Mouse (Mus musculus): ENCODE results near the gene Dnmt3a. TPM values are rescaled to one million over a fixed set of nuclear protein-coding genes. Genes with fewer than 3 reads are reported as not detected.

Dnmt3a gene
- polyA plus RNA-seq, 1 experiment from 2014 or later: 60.3 TPM

DNA sequence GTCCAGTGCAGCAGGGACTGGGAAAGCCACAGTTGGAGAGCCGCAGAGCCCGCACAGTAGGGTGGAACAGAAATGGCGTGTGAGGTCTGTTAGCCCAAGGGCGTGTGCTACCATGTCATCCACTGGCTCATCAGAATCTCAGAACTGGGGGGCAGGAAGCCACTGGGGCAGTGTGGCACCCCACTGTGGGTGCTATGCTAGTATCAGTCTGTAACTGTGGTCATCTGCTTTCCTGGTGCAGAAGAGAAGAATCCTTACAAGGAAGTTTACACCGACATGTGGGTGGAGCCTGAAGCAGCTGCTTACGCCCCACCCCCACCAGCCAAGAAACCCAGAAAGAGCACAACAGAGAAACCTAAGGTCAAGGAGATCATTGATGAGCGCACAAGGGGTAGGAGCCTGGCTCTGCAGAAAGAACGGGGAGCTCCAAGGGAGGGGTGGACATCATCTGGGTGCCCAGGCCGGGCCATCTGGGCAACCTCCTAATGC is 91.3 kb downstream of the Dnmt3a start:
- Histone ChIP-seq H3K4me2 (replicated peaks; ENCODE audit: low read depth, low read length) (no peak overlapping the region), H3K27ac (ENCODE audit: low read length) (no peak overlapping the region), H3K4me1 (ENCODE audit: insufficient read depth, low read depth, low read length) (peaks cover 11% of the 10 kb centered on the region), H3K9ac (replicated peaks; ENCODE audit: low read depth) (no peak overlapping the region), H3K27me3 (replicated peaks; ENCODE audit: insufficient read depth, low read length) (no peaks in the 10 kb centered on the region), H3K36me3 (ENCODE audit: insufficient read depth, low read length) (peaks cover 44% of the 10 kb centered on the region), H3K9me3 (ENCODE audit: low read length) (no peaks in the 10 kb centered on the region), H3K4me3 (ENCODE audit: low read depth, low read length) (no peak overlapping the region)
- 90% methylated on average over 9 of the region's 9 CpGs for WGBS
- TF ChIP-seq CTCF (IDR thresholded peaks at IDR 0.05): no peak
- no peak for TF ChIP-seq EP300 (IDR thresholded peaks at IDR 0.05)
- DNase-seq (ENCODE audit: low spot score): no peak
- no peak for ATAC-seq

DNA sequence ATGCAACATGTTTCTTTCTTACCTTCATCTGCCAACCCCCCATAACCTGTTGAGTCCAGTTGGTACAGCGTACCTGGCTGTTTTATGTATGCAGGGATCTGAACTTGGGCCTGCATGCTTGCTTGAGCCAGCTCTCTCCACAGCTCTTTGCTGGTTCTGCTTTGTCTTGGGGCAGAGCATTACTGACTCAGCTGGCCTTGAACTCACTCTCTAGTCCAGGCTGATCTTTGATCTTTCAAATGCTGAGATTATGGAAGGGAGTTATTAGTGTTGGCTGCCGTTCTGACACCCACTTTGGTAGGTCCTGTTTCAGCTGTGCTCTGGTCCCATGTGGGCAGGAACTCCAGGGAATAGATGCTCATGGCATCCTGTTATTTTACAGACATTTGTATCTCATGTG is 93.0 kb downstream of the Dnmt3a start:
- WGBS: 98% methylated on average over 2 of the region's 2 CpGs
- H3K36me3 ChIP-seq (ENCODE audit: insufficient read depth, low read length): peaks cover 53% of the 10 kb centered on the region
- TF ChIP-seq CTCF (IDR thresholded peaks at IDR 0.05) (no peak), EP300 (IDR thresholded peaks at IDR 0.05) (no peak)
- H3K9ac ChIP-seq (replicated peaks; ENCODE audit: low read depth): no peak overlapping the region
- no peak overlapping the region for H3K4me2 ChIP-seq (replicated peaks; ENCODE audit: low read depth, low read length)
- no peak overlapping the region for H3K27ac ChIP-seq (ENCODE audit: low read length)
- no peak overlapping the region for H3K4me3 ChIP-seq (ENCODE audit: low read depth, low read length)
- H3K4me1 ChIP-seq (ENCODE audit: insufficient read depth, low read depth, low read length): no peaks in the 10 kb centered on the region
- no peaks in the 10 kb centered on the region for H3K27me3 ChIP-seq (replicated peaks; ENCODE audit: insufficient read depth, low read length)
- H3K9me3 ChIP-seq (ENCODE audit: low read length): no peaks in the 10 kb centered on the region
- DNase-seq (ENCODE audit: low spot score) (no peak), ATAC-seq (no peak)

DNA sequence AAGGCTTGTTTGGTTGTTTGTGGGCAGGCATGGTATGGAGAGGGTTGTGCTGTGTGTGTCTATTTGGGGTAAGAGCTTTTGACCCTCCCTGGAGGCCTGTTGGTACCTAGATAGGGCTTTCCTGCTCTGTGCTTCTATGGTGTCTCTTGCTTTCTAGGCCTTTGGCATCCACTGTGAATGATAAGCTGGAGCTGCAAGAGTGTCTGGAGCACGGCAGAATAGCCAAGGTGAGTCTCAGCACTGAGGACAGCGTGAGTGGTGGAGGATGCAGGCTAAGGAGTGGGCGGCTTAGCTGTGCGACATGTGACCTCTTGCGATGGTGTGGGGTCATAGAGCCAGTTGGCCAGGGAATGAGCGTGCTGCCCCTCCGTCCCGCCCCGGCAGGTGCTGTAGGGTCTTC is 99.6 kb downstream of the Dnmt3a start:
- ATAC-seq (no peak), DNase-seq (ENCODE audit: low spot score) (no peak)
- TF ChIP-seq CTCF (IDR thresholded peaks at IDR 0.05) (no peak), EP300 (IDR thresholded peaks at IDR 0.05) (no peak)
- Histone ChIP-seq H3K9me3 (ENCODE audit: low read length) (no peaks in the 10 kb centered on the region), H3K9ac (replicated peaks; ENCODE audit: low read depth) (no peak overlapping the region), H3K4me1 (ENCODE audit: insufficient read depth, low read depth, low read length) (no peaks in the 10 kb centered on the region), H3K36me3 (ENCODE audit: insufficient read depth, low read length) (peaks cover 46% of the 10 kb centered on the region), H3K4me3 (ENCODE audit: low read depth, low read length) (no peak overlapping the region), H3K27me3 (replicated peaks; ENCODE audit: insufficient read depth, low read length) (no peaks in the 10 kb centered on the region), H3K27ac (ENCODE audit: low read length) (no peak overlapping the region), H3K4me2 (replicated peaks; ENCODE audit: low read depth, low read length) (no peak overlapping the region)
- WGBS: 90% methylated on average over 9 of the region's 9 CpGs

DNA sequence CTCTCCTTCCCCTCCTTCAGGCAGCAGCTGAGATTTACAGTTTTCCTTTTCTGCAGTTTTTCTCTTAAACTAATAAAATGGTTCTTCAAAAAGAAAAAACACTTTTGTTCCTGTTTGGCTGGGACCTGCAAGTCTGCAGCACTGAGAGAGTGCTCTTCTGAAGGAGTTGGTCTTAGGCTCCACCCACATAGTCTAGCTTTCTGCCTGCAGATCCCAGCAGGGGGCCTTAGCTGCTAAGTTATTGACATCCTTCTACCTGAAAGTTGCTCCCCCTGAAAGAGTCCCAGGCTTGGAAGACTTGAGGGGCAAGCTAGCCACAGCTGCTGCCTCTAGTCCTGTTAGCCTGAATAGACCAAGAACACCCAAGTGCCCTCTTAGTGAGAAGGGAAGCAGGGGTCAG is 100.5 kb downstream of the Dnmt3a start:
- H3K4me3 ChIP-seq (ENCODE audit: low read depth, low read length): no peak overlapping the region
- no peak overlapping the region for H3K27ac ChIP-seq (ENCODE audit: low read length)
- H3K36me3 ChIP-seq (ENCODE audit: insufficient read depth, low read length): peaks cover 46% of the 10 kb centered on the region
- 0 out of 2 replicates have a peak, but pooled peaks have one; percentile 11 for TF ChIP-seq CTCF (IDR thresholded peaks at IDR 0.05)
- TF ChIP-seq EP300 (IDR thresholded peaks at IDR 0.05): no peak
- ATAC-seq (peak; percentile 53), DNase-seq (ENCODE audit: low spot score) (peak; percentile 42)
- no peaks in the 10 kb centered on the region for H3K4me1 ChIP-seq (ENCODE audit: insufficient read depth, low read depth, low read length)
- no peak overlapping the region for H3K9ac ChIP-seq (replicated peaks; ENCODE audit: low read depth)
- no peaks in the 10 kb centered on the region for H3K27me3 ChIP-seq (replicated peaks; ENCODE audit: insufficient read depth, low read length)
- H3K9me3 ChIP-seq (ENCODE audit: low read length): no peaks in the 10 kb centered on the region
- H3K4me2 ChIP-seq (replicated peaks; ENCODE audit: low read depth, low read length): no peak overlapping the region

DNA sequence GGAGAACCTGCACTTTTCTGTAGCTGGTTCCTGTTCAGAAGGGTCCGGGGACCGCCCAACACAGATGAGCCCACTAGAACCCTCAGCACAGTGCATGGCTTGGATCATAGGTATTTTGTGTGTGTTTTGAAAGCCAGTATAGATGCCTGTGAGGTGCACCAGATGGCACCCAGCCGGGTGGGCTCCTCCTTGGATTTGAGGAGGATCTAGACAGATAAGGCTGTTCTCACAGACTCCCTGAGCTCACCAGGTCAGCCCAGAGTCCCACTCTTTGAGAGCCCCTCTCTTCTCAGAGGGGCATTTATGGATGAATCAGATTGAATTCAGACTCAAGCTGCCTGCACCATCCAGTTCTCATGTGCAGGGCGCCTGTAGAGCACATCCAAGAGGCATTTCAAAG is 101.2 kb downstream of the Dnmt3a start:
- Histone ChIP-seq H3K36me3 (ENCODE audit: insufficient read depth, low read length) (peaks cover 41% of the 10 kb centered on the region), H3K4me2 (replicated peaks; ENCODE audit: low read depth, low read length) (no peak overlapping the region), H3K4me1 (ENCODE audit: insufficient read depth, low read depth, low read length) (no peaks in the 10 kb centered on the region), H3K9me3 (ENCODE audit: low read length) (no peaks in the 10 kb centered on the region), H3K4me3 (ENCODE audit: low read depth, low read length) (no peak overlapping the region), H3K9ac (replicated peaks; ENCODE audit: low read depth) (no peak overlapping the region), H3K27ac (ENCODE audit: low read length) (no peak overlapping the region), H3K27me3 (replicated peaks; ENCODE audit: insufficient read depth, low read length) (no peaks in the 10 kb centered on the region)
- DNase-seq (ENCODE audit: low spot score) (no peak), ATAC-seq (no peak)
- TF ChIP-seq EP300 (IDR thresholded peaks at IDR 0.05) (no peak), CTCF (IDR thresholded peaks at IDR 0.05) (no peak)
- 88% methylated on average over 4 of the region's 4 CpGs for WGBS

DNA sequence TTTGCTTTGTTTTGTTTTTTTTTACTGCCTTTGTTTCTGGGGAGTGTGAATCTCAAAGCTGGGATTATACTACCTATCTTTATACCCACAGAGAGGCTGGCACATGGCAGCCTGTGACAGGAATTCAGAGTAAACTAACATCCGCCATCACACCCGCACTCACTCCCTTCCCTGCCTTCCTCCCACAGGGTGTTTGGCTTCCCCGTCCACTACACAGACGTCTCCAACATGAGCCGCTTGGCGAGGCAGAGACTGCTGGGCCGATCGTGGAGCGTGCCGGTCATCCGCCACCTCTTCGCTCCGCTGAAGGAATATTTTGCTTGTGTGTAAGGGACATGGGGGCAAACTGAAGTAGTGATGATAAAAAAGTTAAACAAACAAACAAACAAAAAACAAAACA is 101.6 kb downstream of the Dnmt3a start:
- Histone ChIP-seq H3K4me3 (ENCODE audit: low read depth, low read length) (no peak overlapping the region), H3K4me2 (replicated peaks; ENCODE audit: low read depth, low read length) (no peak overlapping the region), H3K9ac (replicated peaks; ENCODE audit: low read depth) (no peak overlapping the region), H3K4me1 (ENCODE audit: insufficient read depth, low read depth, low read length) (no peaks in the 10 kb centered on the region), H3K27ac (ENCODE audit: low read length) (no peak overlapping the region), H3K27me3 (replicated peaks; ENCODE audit: insufficient read depth, low read length) (no peaks in the 10 kb centered on the region), H3K36me3 (ENCODE audit: insufficient read depth, low read length) (peaks cover 37% of the 10 kb centered on the region), H3K9me3 (ENCODE audit: low read length) (no peaks in the 10 kb centered on the region)
- DNase-seq (ENCODE audit: low spot score): no peak
- no peak for TF ChIP-seq EP300 (IDR thresholded peaks at IDR 0.05)
- no peak for TF ChIP-seq CTCF (IDR thresholded peaks at IDR 0.05)
- no peak for ATAC-seq
- 70% methylated on average over 13 of the region's 13 CpGs for WGBS

Data from lung, postnatal 0 days (tissue).